Mouse (Mus musculus): ENCODE data around the gene Timm17b.

DNA sequence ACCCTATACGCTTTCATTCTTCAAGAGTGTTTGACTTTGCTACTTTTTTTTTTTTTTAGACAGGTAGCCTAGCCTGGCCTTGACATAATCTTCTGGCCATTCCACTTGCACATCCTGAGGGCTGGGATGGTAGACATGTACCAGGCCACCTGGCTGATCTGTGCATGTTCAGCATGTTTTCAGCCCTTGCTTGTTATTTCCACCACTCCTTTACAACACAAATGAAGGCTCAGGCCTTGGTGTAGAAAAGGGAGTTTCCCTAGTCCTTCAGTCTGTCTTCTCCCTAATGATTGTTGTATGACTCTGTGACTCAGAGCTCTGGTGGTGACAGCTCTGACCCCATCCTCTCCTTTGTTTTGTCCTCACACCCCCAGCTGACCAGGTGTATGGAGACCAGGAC is 32.0 kb upstream of the Timm17b start:
- no peak for TF ChIP-seq POLR2A (IDR thresholded peaks at IDR 0.05; ENCODE audit: control insufficient read depth, extremely low read depth, insufficient read depth, low read length, poor library complexity)
- TF ChIP-seq CTCF (IDR thresholded peaks at IDR 0.05; ENCODE audit: borderline replicate concordance, control insufficient read depth, extremely low read depth, insufficient read depth, low read length, poor library complexity), result no peak

Data from thymus, adult 2 months (tissue).